Mouse (Mus musculus): ENCODE measurements around the gene Tlr2. TPM values are rescaled to one million over a fixed set of nuclear protein-coding genes. Genes with fewer than 3 reads are reported as not detected.

Gene Tlr2
- 2.9 TPM for polyA plus RNA-seq (2014; fragmentation: Illumina TruSeq; extraction: RNeasy Lipid Tissue Mini Kit (QIAGEN cat#74804); ENCODE audit: low read depth, low replicate concordance)

GRCm38 (mm10) chr3:83841095-83841850 is at the start of gene Tlr2:
Tlr2 (minus strand) TSS chr3:83841767.

Other genes starting within 250 kb of the Tlr2 start
- 5.8 TPM for gene Sfrp2, start 75.4 kb downstream of the Tlr2 start, polyA plus RNA-seq (2014; fragmentation: Illumina TruSeq; extraction: RNeasy Lipid Tissue Mini Kit (QIAGEN cat#74804); ENCODE audit: low read depth, low replicate concordance)
- 15.8 TPM for gene Tmem131l, start 198.4 kb upstream of the Tlr2 start, polyA plus RNA-seq (2014; fragmentation: Illumina TruSeq; extraction: RNeasy Lipid Tissue Mini Kit (QIAGEN cat#74804); ENCODE audit: low read depth, low replicate concordance)

All from heart, adult 10 weeks (tissue).